Mouse (Mus musculus) left cerebral cortex, adult 2 months (tissue): Measurements from ENCODE around the gene Swt1. TPM values are rescaled to one million over a fixed set of nuclear protein-coding genes. Genes with fewer than 3 reads are reported as not detected.
A peak's percentile ranks its signal among the peaks of the same experiment; 100 is the strongest.

Experiments
- DNase-seq, 2 experiments: peaks; one replicate each; pipeline ENCODE4 v3.0.0; 2021 to 2022; ENCODE audit warnings: low spot score in 2 of 2, mixed read lengths in 1 of 2; ENCODE audit errors: extremely low spot score in 1 of 2
- H3K27ac ChIP-seq: fragments of 200-600 bp; 2 replicates; pipeline ENCODE4 v1.8.1; 2022
- H3K4me3 ChIP-seq: fragments of 200-600 bp; 2 replicates; pipeline ENCODE4 v1.8.1; 2022
- CTCF ChIP-seq: fragments of 200-600 bp; IDR thresholded peaks from 2 replicates; pipeline ENCODE4 v1.8.1; 2022; ENCODE audit warnings: antibody characterized with exemption, mild to moderate bottlenecking, moderate library complexity
- intact Hi-C: fragments of 180-260 bp; cut with DNase I; formaldehyde crosslinking; loops from one replicate; pipeline ENCODE4 v1.15.1; 2025
- total RNA-seq, 2 experiments: library from RNA; stranded (reverse); gene quantifications; 2 replicates each; pipeline ENCODE4 v1.2.3; 2021

The Swt1 gene
- total RNA-seq, 2 experiments from 2014 or later = 13.4 to 16.2 TPM

- intact Hi-C loops = loop anchor here (5.0 kb wide), 1 partner anchor 1036 kb away; the partner anchor contains the start of genes Odr4 and Tpr
- H3K4me3 ChIP-seq = peak overlapping the region; percentile 81
- DNase-seq = no peak
- TF ChIP-seq CTCF = no peak
- H3K27ac ChIP-seq = peak overlapping the region; percentile 88
Observed at GRCm38 (mm10) chr1:151427888-151428262, 380 bp downstream of the Swt1 start.

DNA sequence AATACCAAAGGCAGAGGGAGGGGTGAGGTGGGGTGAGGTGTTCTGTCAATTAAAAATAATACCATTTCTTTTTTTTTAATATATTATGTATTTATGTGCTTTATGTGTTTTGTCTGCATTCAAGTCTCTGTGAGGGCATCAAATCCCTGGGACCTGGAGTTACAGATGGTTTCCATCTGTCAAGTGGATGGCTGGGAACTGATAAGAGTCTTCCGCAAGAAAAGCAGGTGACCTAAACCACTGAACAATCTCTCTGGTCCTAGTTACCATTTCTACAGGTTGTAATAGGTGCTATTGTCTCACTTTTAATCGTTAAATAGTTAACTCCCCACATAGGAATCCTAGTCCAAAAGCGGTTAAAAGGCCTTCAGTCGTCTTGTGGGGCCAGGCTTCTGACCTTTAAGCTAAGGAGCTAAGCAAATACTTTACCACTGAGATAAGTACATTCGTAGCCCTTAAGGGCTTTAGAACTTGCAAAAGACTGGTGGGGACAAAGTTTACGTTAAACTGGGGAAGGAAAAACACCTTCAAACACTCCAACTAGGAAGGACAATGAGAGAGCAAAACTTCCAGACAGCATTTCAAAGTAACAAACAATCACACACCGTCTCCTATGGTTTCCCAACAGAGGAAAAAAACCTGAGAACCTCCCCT lies 1.2 kb downstream of the Swt1 start:
- no peak overlapping the region for H3K27ac ChIP-seq
- intact Hi-C loops = loop anchor here (5.0 kb wide), 1 partner anchor 1035 kb away; the partner anchor contains the start of genes Odr4 and Tpr
- no peak for TF ChIP-seq CTCF
- H3K4me3 ChIP-seq = peak overlapping the region; percentile 81
- no peak for DNase-seq

GRCm38 (mm10) chr1:151422178-151422577 lies 6.1 kb downstream of the Swt1 start:
- no peak for DNase-seq
- Histone ChIP-seq H3K4me3 (no peak overlapping the region), H3K27ac (no peak overlapping the region)
- TF ChIP-seq CTCF = no peak
- intact Hi-C loops = no loop called here

- H3K27ac ChIP-seq = no peak overlapping the region
- intact Hi-C loops = no loop called here
- no peak for DNase-seq
- no peak overlapping the region for H3K4me3 ChIP-seq
- no peak for TF ChIP-seq CTCF
Observed at GRCm38 (mm10) chr1:151409827-151410226, 18.4 kb downstream of the Swt1 start.

GRCm38 (mm10) chr1:151390029-151390428 lies 38.2 kb downstream of the Swt1 start:
- DNase-seq = no peak
- intact Hi-C loops = loop anchor here (2.0 kb wide), 1 partner anchor 355 kb away; no protein-coding TSS in a partner anchor
- peak; percentile 51 for TF ChIP-seq CTCF
- Histone ChIP-seq H3K27ac (no peak overlapping the region), H3K4me3 (no peak overlapping the region)

- intact Hi-C loops = no loop called here
- DNase-seq = no peak
- Histone ChIP-seq H3K4me3 (no peak overlapping the region), H3K27ac (no peak overlapping the region)
- TF ChIP-seq CTCF = peak; percentile 8; the same call in 1 of the 2 replicates
Observed at GRCm38 (mm10) chr1:151377353-151377752, 50.9 kb downstream of the Swt1 start.

DNA sequence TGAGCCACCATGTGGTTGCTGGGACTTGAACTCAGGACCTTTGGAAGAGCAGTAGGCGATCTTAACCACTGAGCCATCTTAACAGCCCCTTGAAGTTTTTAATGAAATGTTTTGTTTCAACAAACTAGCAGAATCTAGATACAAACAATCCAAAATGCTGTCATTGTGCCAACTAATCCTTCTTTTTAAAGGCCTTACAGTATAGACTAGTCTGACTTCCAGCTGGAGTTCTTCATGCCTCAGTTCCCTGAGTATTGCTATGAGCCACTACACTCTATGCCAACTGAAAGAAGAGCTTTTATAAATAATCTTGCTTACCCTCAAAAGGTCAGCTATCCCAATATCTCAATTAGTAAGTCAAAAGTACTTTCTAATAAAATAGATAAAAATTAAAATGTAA lies 55.4 kb downstream of the Swt1 start:
- no peak for DNase-seq
- intact Hi-C loops = no loop called here
- no peak for TF ChIP-seq CTCF
- no peak overlapping the region for H3K27ac ChIP-seq
- H3K4me3 ChIP-seq = no peak overlapping the region

DNA sequence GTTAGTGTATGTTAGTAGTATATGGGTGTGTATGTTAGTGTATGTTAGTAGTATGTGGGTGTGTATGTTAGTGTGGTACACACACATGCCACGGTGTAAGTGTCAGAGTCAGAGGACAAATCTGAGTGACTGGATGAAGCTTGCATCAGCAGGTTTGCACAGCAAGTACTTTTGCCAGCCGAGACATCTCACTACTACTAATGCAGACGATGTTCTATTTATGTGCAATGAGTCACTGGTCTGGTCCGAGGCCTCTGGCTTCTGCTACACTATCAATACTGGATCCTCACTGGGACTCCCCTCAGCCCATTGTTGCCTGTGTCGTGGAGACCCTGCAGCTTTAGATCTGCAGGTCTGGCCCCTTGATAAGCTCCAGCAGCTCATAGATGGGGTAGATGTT lies 56.7 kb downstream of the Swt1 start:
- no peak for DNase-seq
- TF ChIP-seq CTCF = no peak
- Histone ChIP-seq H3K27ac (no peak overlapping the region), H3K4me3 (no peak overlapping the region)
- intact Hi-C loops = no loop called here

DNA sequence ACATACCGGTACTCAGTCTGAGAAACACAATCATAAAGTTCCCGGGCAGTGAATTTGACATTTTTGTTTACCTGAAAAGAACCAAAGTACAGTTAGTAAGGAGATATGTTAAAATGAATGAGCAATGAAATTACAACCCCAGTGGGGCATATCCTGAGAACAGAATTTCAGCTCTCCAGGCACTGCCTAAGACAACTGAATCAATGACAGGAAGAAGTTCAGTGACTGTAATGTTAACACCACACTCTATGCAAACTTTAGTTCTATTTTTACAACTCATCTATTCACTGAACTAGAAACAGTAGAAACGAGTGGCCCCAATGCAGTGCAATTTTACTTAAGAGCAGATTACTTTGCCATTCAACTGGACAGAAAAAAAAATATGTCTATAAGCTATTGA lies 57.7 kb downstream of the Swt1 start:
- no peak overlapping the region for H3K27ac ChIP-seq
- DNase-seq = no peak
- H3K4me3 ChIP-seq = no peak overlapping the region
- intact Hi-C loops = no loop called here
- TF ChIP-seq CTCF = no peak

GRCm38 (mm10) chr1:151368444-151368843 lies 59.8 kb downstream of the Swt1 start:
- no peak for TF ChIP-seq CTCF
- intact Hi-C loops = loop anchor here (10.0 kb wide), 1 partner anchor 964 kb away; no protein-coding TSS in a partner anchor

DNA sequence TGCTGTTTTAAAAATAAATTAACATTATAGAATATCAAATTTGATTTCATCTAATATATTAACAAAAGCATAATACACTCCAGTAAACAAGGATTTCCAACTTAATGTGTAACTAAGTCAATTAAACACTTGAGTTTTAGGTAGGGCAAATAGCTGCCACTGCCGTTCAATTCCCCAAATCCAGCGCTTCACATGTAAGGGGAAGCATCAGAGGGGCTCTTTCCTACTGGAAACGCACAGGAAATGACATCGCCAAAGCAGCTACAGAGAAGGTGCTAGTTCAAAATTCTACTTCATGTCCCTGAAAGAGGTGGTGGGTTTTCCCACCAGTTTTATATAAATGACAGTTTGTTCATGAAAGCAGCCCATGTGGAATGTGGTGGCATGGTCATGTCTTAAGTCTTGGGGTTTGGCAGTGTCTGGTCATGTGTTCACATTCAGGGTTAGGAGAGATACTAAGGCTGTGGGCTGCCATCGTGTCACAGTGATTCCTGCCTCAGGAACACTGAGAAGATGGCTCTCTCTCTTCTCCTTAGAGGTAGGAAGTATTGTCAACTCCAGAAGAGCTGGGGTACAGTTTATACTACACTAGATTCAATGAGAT lies 60.4 kb downstream of the Swt1 start:
- no peak for TF ChIP-seq CTCF
- intact Hi-C loops = loop anchor here (10.0 kb wide), 1 partner anchor 963 kb away; no protein-coding TSS in a partner anchor
- no peak overlapping the region for H3K27ac ChIP-seq
- H3K4me3 ChIP-seq = no peak overlapping the region
- no peak for DNase-seq

More at GRCm38 (mm10) chr1:151368444-151368843, 59.8 kb downstream of the Swt1 start:
- H3K27ac ChIP-seq = no peak overlapping the region
- no peak for DNase-seq
- H3K4me3 ChIP-seq = no peak overlapping the region

DNA sequence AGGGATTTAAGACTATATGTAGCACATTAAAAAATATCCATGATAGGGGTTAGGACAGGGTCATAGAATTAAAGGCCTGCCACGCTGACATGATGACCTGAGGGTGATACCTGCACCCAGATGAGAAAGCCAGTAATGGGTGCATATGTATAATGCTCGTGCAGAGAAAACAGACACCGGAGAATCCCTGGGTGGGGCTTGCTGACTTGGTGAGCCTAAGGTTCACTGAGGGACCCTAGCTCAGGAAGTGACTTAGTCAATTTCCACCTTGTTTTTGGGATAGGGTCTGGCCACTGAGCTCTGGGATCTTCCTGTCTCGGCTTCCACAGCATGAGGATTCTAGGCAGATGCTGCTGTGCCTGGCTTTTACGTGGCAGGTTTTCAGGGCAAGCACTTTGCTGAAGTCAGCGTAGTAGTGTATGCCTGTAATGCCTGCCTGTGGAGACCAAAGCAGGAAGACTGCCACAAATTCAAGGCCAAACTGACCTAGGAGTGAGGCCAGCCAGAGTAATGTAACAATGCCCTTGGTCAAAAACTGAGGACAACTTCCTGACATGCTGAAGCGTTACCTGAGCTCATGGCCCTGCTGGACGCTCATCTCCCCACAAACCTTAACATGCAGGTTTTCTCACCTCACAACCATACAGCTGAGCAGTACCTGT lies 61.2 kb downstream of the Swt1 start:
- intact Hi-C loops = loop anchor here (10.0 kb wide), 1 partner anchor 962 kb away; no protein-coding TSS in a partner anchor
- no peak for DNase-seq
- no peak for TF ChIP-seq CTCF
- no peak overlapping the region for H3K4me3 ChIP-seq
- H3K27ac ChIP-seq = no peak overlapping the region
